Mouse (Mus musculus) liver, adult 2 months (tissue): ENCODE measurements around the gene Haghl.

Experiments used
- CTCF ChIP-seq: fragments of 200-500 bp; IDR thresholded peaks from 2 replicates; pipeline ENCODE4 v1.5.1; 2011; ENCODE audit warnings: low read depth, low read length, control low read depth
- POLR2A ChIP-seq: fragments of 200-500 bp; IDR thresholded peaks from 2 replicates; pipeline ENCODE4 v1.6.1; 2011; ENCODE audit warnings: low read length, control low read depth; ENCODE audit not compliant: insufficient read depth; ENCODE audit errors: extremely low read depth

DNA sequence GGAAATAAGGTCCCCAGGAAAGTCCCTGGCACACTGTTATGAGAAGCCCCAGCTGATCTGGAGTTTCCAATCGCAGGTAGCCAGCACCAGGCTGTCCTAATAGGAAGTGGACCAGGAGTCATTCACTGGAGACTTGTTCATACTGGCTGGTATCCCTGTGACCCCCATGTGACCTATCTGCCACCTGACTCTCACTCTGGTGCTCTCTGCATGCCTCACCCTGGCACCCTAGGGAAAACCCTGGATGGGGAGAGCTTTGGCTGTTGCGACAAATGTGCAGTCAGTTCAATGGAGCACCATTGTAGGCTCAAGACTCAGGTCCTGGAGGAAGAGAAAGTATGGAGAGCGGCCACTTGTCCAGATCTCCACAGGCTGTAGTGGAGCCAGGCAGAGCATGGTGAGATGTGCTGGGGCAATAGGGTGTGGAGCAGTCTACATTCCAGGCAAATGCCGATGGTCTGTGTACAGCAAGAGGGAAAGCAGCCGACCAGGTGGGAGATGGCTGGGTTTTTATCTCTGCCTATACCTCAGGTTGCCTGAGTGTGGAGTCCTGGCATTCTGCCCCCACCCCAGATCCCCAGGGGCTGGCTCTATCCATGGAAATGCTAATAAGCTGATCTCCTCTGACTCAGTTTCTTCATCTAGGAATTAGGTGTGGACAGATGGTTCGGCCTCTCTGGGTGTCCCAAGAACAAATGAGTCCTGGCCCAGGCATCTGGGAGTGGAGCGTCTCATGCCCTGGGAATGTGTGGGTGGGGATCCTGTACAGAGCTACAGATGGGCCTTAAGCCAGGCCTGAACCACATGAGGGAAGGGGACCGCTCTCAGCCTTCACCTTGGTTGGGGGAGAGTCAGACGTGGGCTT lies 28.9 kb downstream of the Haghl start:
- TF ChIP-seq POLR2A (no peak), CTCF (no peak)
